ENCODE assay signal across 8 mouse cellular contexts in the genomic region with DNA sequence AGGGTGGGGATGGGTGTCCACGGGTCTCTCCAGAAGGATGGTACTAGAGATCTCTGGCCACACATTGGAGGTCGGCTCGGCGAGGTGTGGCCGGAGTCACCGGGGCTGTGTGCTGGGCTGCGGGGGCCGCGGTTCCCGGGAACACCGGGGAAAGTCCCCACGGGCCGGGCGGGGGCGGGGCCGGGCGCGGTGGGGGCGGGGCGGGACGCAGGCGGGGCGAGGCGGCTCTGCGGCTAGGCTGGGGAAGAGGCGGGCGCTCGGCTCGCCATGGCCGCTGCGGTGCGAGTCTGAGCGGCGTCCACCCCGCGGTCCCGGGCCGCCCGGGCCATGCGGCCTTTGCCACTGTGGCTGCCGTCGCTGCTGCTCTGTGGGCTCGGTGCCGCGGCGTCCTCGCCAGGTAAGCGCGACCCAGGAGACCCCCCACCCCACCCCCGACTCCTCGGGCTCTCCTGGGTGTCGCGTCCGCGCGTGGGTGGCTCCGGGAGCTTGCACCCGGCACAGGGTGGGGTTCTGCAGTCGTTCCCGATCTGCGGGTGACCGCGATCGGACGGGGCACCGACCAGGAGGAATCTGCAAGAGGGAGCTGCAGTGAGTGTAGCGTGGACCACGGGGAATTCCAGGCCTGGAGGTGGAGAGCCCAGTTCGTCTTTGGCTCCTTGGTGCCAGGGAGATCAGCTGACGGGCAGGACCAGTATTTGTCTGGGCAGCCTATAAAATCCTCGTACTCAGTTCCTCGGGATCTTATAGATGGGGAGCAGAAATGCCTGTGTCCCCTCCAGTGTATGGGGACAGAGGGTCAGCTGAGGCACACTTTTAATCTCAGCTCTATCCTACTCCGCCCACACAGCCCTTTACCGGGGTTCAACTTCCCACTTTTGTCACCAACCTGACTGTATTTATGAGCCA. TPM values are rescaled to one million over a fixed set of nuclear protein-coding genes. Genes with fewer than 3 reads are reported as not detected.
A peak's percentile ranks its signal among the peaks of the same experiment; 100 is the strongest.
DNase-seq lines count a peak whose midpoint lies in the region; ATAC-seq lines count a peak whose summit lies in the region.

A gene (plus strand): TSS at position 237 of the 906 bp plus-strand sequence.

- H3K9ac ChIP-seq in embryonic facial prominence, embryonic 13.5 days, result peak within 1 kb of the TSS; percentile 91
- H3K9ac ChIP-seq in kidney, embryonic 15.5 days, result peak within 1 kb of the TSS; percentile 98
- peak within 1 kb of the TSS; percentile 94 for H3K9ac ChIP-seq in liver, embryonic 13.5 days
- peak within 1 kb of the TSS; percentile 91 for H3K9ac ChIP-seq in stomach, embryonic 14.5 days (replicated peaks; ENCODE audit: low read depth, low read length)

- H3K4me3 ChIP-seq in embryonic facial prominence, embryonic 13.5 days, result peak within 1 kb of the TSS; percentile 76
- peak within 1 kb of the TSS; percentile 96 for H3K4me3 ChIP-seq in heart, embryonic 10.5 days
- H3K4me3 ChIP-seq in kidney, embryonic 15.5 days (replicated peaks), result peak within 1 kb of the TSS; percentile 94
- H3K4me3 ChIP-seq in liver, embryonic 13.5 days (replicated peaks), result peak within 1 kb of the TSS; percentile 89
- peak within 1 kb of the TSS; percentile 95 for H3K4me3 ChIP-seq in stomach, embryonic 14.5 days (ENCODE audit: low read depth, low read length)

- peak within 1 kb of the TSS; percentile 71 for H3K4me2 ChIP-seq in embryonic facial prominence, embryonic 13.5 days
- peak within 1 kb of the TSS; percentile 83 for H3K4me2 ChIP-seq in kidney, embryonic 15.5 days
- H3K4me2 ChIP-seq in liver, embryonic 13.5 days, result peak within 1 kb of the TSS; percentile 100
- peak within 1 kb of the TSS; percentile 66 for H3K4me2 ChIP-seq in stomach, embryonic 14.5 days (replicated peaks; ENCODE audit: low read depth, low read length)

- H3K27ac ChIP-seq in embryonic facial prominence, embryonic 13.5 days, result peak within 1 kb of the TSS; percentile 39
- H3K27ac ChIP-seq in heart, embryonic 10.5 days, result peak within 1 kb of the TSS; percentile 99
- peak within 1 kb of the TSS; percentile 71 for H3K27ac ChIP-seq in kidney, embryonic 15.5 days
- peak within 1 kb of the TSS; percentile 95 for H3K27ac ChIP-seq in liver, embryonic 13.5 days
- peak within 1 kb of the TSS; percentile 18; the same call in 1 of the 2 replicates for H3K27ac ChIP-seq in stomach, embryonic 14.5 days (ENCODE audit: low read length)

- no peaks in the 10 kb centered on the region for H3K9me3 ChIP-seq in embryonic facial prominence, embryonic 13.5 days
- H3K9me3 ChIP-seq in heart, embryonic 10.5 days, result no peaks in the 10 kb centered on the region
- H3K9me3 ChIP-seq in kidney, embryonic 15.5 days (replicated peaks), result no peaks in the 10 kb centered on the region
- no peaks in the 10 kb centered on the region for H3K9me3 ChIP-seq in liver, embryonic 13.5 days (replicated peaks)
- no peaks in the 10 kb centered on the region for H3K9me3 ChIP-seq in stomach, embryonic 14.5 days (ENCODE audit: control insufficient read depth, low read depth, low read length)

- peaks cover 42% of the 10 kb centered on the region for H3K4me1 ChIP-seq in embryonic facial prominence, embryonic 13.5 days
- peaks cover 63% of the 10 kb centered on the region for H3K4me1 ChIP-seq in heart, embryonic 10.5 days
- H3K4me1 ChIP-seq in kidney, embryonic 15.5 days, result peaks cover 57% of the 10 kb centered on the region
- peaks cover 93% of the 10 kb centered on the region for H3K4me1 ChIP-seq in liver, embryonic 13.5 days (replicated peaks)
- H3K4me1 ChIP-seq in stomach, embryonic 14.5 days (ENCODE audit: control insufficient read depth, insufficient read depth, low read length), result peaks cover 17% of the 10 kb centered on the region; the same call in 1 of the 2 replicates

- H3K27me3 ChIP-seq in embryonic facial prominence, embryonic 13.5 days, result no peaks in the 10 kb centered on the region
- no peaks in the 10 kb centered on the region for H3K27me3 ChIP-seq in heart, embryonic 10.5 days (ENCODE audit: insufficient read depth, poor library complexity, severe bottlenecking)
- H3K27me3 ChIP-seq in kidney, embryonic 15.5 days, result 0 out of 2 replicates have a peak, but pooled peaks cover 3% of the 10 kb centered on the region
- no peaks in the 10 kb centered on the region for H3K27me3 ChIP-seq in liver, embryonic 13.5 days
- H3K27me3 ChIP-seq in stomach, embryonic 14.5 days (ENCODE audit: control insufficient read depth, insufficient read depth, low read length), result no peaks in the 10 kb centered on the region

- H3K36me3 ChIP-seq in embryonic facial prominence, embryonic 13.5 days, result no peaks in the 10 kb centered on the region; the same call in 1 of the 2 replicates
- 0 out of 2 replicates have a peak, but pooled peaks cover 4% of the 10 kb centered on the region for H3K36me3 ChIP-seq in heart, embryonic 10.5 days
- H3K36me3 ChIP-seq in kidney, embryonic 15.5 days, result 0 out of 2 replicates have a peak, but pooled peaks cover 3% of the 10 kb centered on the region
- H3K36me3 ChIP-seq in liver, embryonic 13.5 days, result no peaks in the 10 kb centered on the region
- H3K36me3 ChIP-seq in stomach, embryonic 14.5 days (ENCODE audit: control insufficient read depth, insufficient read depth, low read length), result no peaks in the 10 kb centered on the region

- peak; percentile 73 for DNase-seq in 3T3-L1 (ENCODE audit: low read depth, low spot score)
- peak; percentile 90 for DNase-seq in adrenal gland, postnatal 10 days
- no peak for DNase-seq in heart, embryonic 10.5 days (ENCODE audit: low spot score)
- peak; percentile 46 for DNase-seq in liver, embryonic 13.5 days
- DNase-seq in natural killer cell, adult 2 months (ENCODE audit: low spot score in 2 of 2), result peak; percentile 21 to 57

- WGBS in embryonic facial prominence, embryonic 13.5 days, result under 1% methylated on average over 55 of the region's 74 CpGs
- WGBS in heart, embryonic 10.5 days, result under 1% methylated on average over 53 of the region's 74 CpGs
- under 1% methylated on average over 61 of the region's 74 CpGs for WGBS in kidney, embryonic 15.5 days
- WGBS in liver, embryonic 13.5 days (ENCODE audit: insufficient replicate concordance), result under 1% methylated on average over 62 of the region's 74 CpGs
- WGBS in stomach, embryonic 14.5 days, result under 1% methylated on average over 63 of the region's 74 CpGs

- peak; percentile 77; the same call in 1 of the 2 replicates for ATAC-seq in embryonic facial prominence, embryonic 13.5 days (ENCODE audit: insufficient number of reproducible peaks, insufficient read depth, low FRiP score, low TSS enrichment, low read depth)
- ATAC-seq in kidney, embryonic 15.5 days (replicated peaks; ENCODE audit: low FRiP score), result peak; percentile 90
- peak; percentile 81 for ATAC-seq in liver, embryonic 13.5 days (ENCODE audit: low read depth)
- ATAC-seq in stomach, embryonic 14.5 days (ENCODE audit: insufficient number of reproducible peaks, insufficient read depth, low FRiP score, low read depth), result peak; percentile 86

RNA-seq across cellular contexts. Expression of the gene that starts here (rescaled TPM):
- 10 to 100 TPM; 27.5 to 31.9 TPM for total RNA-seq in adrenal gland, postnatal 10 days (2021)
- polyA plus RNA-seq in embryonic facial prominence, embryonic 13.5 days (2015; fragmentation: Nextera tagmentation; extraction: Ambion mirVana), result 48.3 and 57.5 TPM in 2 replicates
- 53.7 and 85.6 TPM in 2 replicates for polyA plus RNA-seq in heart, embryonic 10.5 days (2016; fragmentation: Nextera tagmentation; extraction: Ambion mirVana)
- 52.0 and 55.9 TPM in 2 replicates for polyA plus RNA-seq in kidney, embryonic 15.5 days (2015; fragmentation: Nextera tagmentation; extraction: Ambion mirVana)
- 15.4 and 18.1 TPM in 2 replicates for polyA plus RNA-seq in liver, embryonic 13.5 days (2015; fragmentation: Nextera tagmentation; extraction: Ambion mirVana)
- polyA plus RNA-seq in stomach, embryonic 14.5 days (2014; fragmentation: Nextera tagmentation; extraction: Ambion mirVana), result 44.0 and 51.8 TPM in 2 replicates

Comparison
In these comparisons a context has a peak if more than half of its experiments do, and no peak if none do; other contexts are left out.
1. H3K27ac ChIP-seq: peak in every context shown above with its lines; median percentile 99 in heart, embryonic 10.5 days; 95 in liver, embryonic 13.5 days; 71 in kidney, embryonic 15.5 days; 39 in embryonic facial prominence, embryonic 13.5 days; 18 in stomach, embryonic 14.5 days.